Mouse (Mus musculus) midbrain, embryonic 11.5 days (tissue): ENCODE measurements around the gene Nav2. TPM values are rescaled to one million over a fixed set of nuclear protein-coding genes. Genes with fewer than 3 reads are reported as not detected.

ENCODE experiments used
- ATAC-seq: fragments of 200-750 bp; cut with Nextera tagmentation; 2 replicates; pipeline ENCODE4 v1.8.0; 2017; ENCODE audit warnings: moderate TSS enrichment, moderate library complexity; ENCODE audit not compliant: low FRiP score
- DNase-seq: peaks from one replicate; pipeline ENCODE4 v3.0.0; 2015; ENCODE audit warnings: low spot score; ENCODE audit errors: missing footprints
- H3K27ac ChIP-seq: fragments of 300-500 bp; sonication (generic); 2 replicates; pipeline ENCODE4 v1.5.1; 2014; ENCODE audit warnings: low read depth, low read length
- H3K27me3 ChIP-seq: fragments of 300-500 bp; sonication (generic); 2 replicates; pipeline ENCODE4 v1.6.1; 2014; ENCODE audit warnings: mild to moderate bottlenecking, low read length, moderate library complexity, mixed read lengths; ENCODE audit not compliant: control insufficient read depth, insufficient read depth
- H3K36me3 ChIP-seq: fragments of 300-500 bp; sonication (generic); 2 replicates; pipeline ENCODE4 v1.6.1; 2014; ENCODE audit warnings: mild to moderate bottlenecking, low read length, moderate library complexity, mixed read lengths; ENCODE audit not compliant: control insufficient read depth, insufficient read depth
- H3K4me1 ChIP-seq: fragments of 300-500 bp; sonication (generic); 2 replicates; pipeline ENCODE4 v1.6.1; 2014; ENCODE audit warnings: low read length; ENCODE audit not compliant: control insufficient read depth, insufficient read depth
- H3K4me2 ChIP-seq: fragments of 300-500 bp; sonication (generic); 2 replicates; pipeline ENCODE4 v1.6.1; 2014; ENCODE audit warnings: mild to moderate bottlenecking, moderate library complexity
- H3K4me3 ChIP-seq: fragments of 300-500 bp; sonication (generic); 2 replicates; pipeline ENCODE4 v1.5.1; 2014; ENCODE audit warnings: low read depth, low read length
- H3K9ac ChIP-seq: fragments of 300-500 bp; sonication (generic); 2 replicates; pipeline ENCODE4 v1.6.1; 2014; ENCODE audit warnings: low read length
- H3K9me3 ChIP-seq: fragments of 300-500 bp; sonication (generic); 2 replicates; pipeline ENCODE4 v1.6.1; 2016; ENCODE audit warnings: low read length; ENCODE audit not compliant: control insufficient read depth
- WGBS: fragments of 180-500 bp; shearing (Covaris S2); extraction: QIAGEN DNeasy Blood & Tissue Kit; methylation state at CpG from one replicate; pipeline ENCODE4 v1.1.7; 2014; 5-methylcytosine and 5-hydroxymethylcytosine counted together
- polyA plus RNA-seq: library from polyadenylated mRNA; unstranded; fragments of >200 nt; fragmentation: Nextera tagmentation; extraction: Ambion mirVana; gene quantifications from 2 replicates; pipeline ENCODE4 v1.2.1, GENCODE M21; 2014

Nav2 gene
- polyA plus RNA-seq, 1 experiment from 2014 or later = 15.9 TPM

GRCm38 (mm10) chr7:49369809-49370473, 461.4 kb downstream of the Nav2 start:
- Histone ChIP-seq H3K27ac (no peak overlapping the region), H3K4me3 (no peak overlapping the region), H3K36me3 (no peaks in the 10 kb centered on the region), H3K9me3 (no peaks in the 10 kb centered on the region), H3K4me1 (peaks cover 6% of the 10 kb centered on the region), H3K9ac (no peak overlapping the region), H3K27me3 (no peaks in the 10 kb centered on the region), H3K4me2 (no peak overlapping the region)
- 87% methylated on average over 10 of the region's 10 CpGs for WGBS
- DNase-seq (no peak), ATAC-seq (no peak)

GRCm38 (mm10) chr7:49371345-49371744, 462.8 kb downstream of the Nav2 start:
- Histone ChIP-seq H3K27me3 (no peaks in the 10 kb centered on the region), H3K27ac (no peak overlapping the region), H3K4me2 (no peak overlapping the region), H3K4me1 (peaks cover 18% of the 10 kb centered on the region), H3K36me3 (no peaks in the 10 kb centered on the region), H3K4me3 (no peak overlapping the region), H3K9ac (no peak overlapping the region), H3K9me3 (no peaks in the 10 kb centered on the region)
- WGBS = 82% methylated on average over 2 of the region's 2 CpGs
- ATAC-seq (no peak), DNase-seq (no peak)

- WGBS = 89% methylated on average over 7 of the region's 7 CpGs
- no peak overlapping the region for H3K27ac ChIP-seq
- DNase-seq = no peak
- H3K4me2 ChIP-seq = no peak overlapping the region
- ATAC-seq = no peak
- H3K9ac ChIP-seq = no peak overlapping the region
- no peaks in the 10 kb centered on the region for H3K36me3 ChIP-seq
- peaks cover 18% of the 10 kb centered on the region for H3K4me1 ChIP-seq
- no peaks in the 10 kb centered on the region for H3K9me3 ChIP-seq
- H3K4me3 ChIP-seq = no peak overlapping the region
- no peaks in the 10 kb centered on the region for H3K27me3 ChIP-seq
These were observed 463.5 kb downstream of the Nav2 start for GRCm38 (mm10) chr7:49371972-49372371.

GRCm38 (mm10) chr7:49373173-49373572, 464.7 kb downstream of the Nav2 start:
- Histone ChIP-seq H3K9ac (no peak overlapping the region), H3K9me3 (no peaks in the 10 kb centered on the region), H3K4me3 (no peak overlapping the region), H3K4me2 (no peak overlapping the region), H3K4me1 (peaks cover 18% of the 10 kb centered on the region), H3K27me3 (no peaks in the 10 kb centered on the region), H3K36me3 (no peaks in the 10 kb centered on the region), H3K27ac (no peak overlapping the region)
- DNase-seq (no peak), ATAC-seq (no peak)
- WGBS = 73% methylated on average over 1 of the region's 1 CpGs

- H3K36me3 ChIP-seq = no peaks in the 10 kb centered on the region
- H3K4me2 ChIP-seq = no peak overlapping the region
- no peak overlapping the region for H3K27ac ChIP-seq
- no peak overlapping the region for H3K4me3 ChIP-seq
- WGBS = 88% methylated on average over 3 of the region's 3 CpGs
- no peaks in the 10 kb centered on the region for H3K9me3 ChIP-seq
- DNase-seq = no peak
- H3K4me1 ChIP-seq = peaks cover 18% of the 10 kb centered on the region
- H3K27me3 ChIP-seq = no peaks in the 10 kb centered on the region
- no peak overlapping the region for H3K9ac ChIP-seq
- ATAC-seq = no peak
These were observed 465.1 kb downstream of the Nav2 start for GRCm38 (mm10) chr7:49373661-49374060.

- peak; percentile 91 for DNase-seq
- Histone ChIP-seq H3K4me2 (no peak overlapping the region), H3K9me3 (no peaks in the 10 kb centered on the region), H3K9ac (no peak overlapping the region), H3K36me3 (no peaks in the 10 kb centered on the region), H3K4me1 (peaks cover 18% of the 10 kb centered on the region), H3K27me3 (no peaks in the 10 kb centered on the region), H3K27ac (0 out of 2 replicates have a peak overlapping the region, but pooled peaks have one; percentile 12), H3K4me3 (no peak overlapping the region)
- 2% methylated on average over 9 of the region's 9 CpGs for WGBS
- ATAC-seq = peak; percentile 61
These were observed 467.0 kb downstream of the Nav2 start for GRCm38 (mm10) chr7:49375499-49375974.

GRCm38 (mm10) chr7:49378608-49379007, 470.1 kb downstream of the Nav2 start:
- no peak for DNase-seq
- H3K27ac ChIP-seq = no peak overlapping the region
- 76% methylated on average over 5 of the region's 5 CpGs for WGBS

GRCm38 (mm10) chr7:49380940-49381339, 472.4 kb downstream of the Nav2 start:
- no peaks in the 10 kb centered on the region for H3K9me3 ChIP-seq
- DNase-seq = no peak
- H3K4me2 ChIP-seq = no peak overlapping the region
- no peak overlapping the region for H3K27ac ChIP-seq
- H3K4me3 ChIP-seq = no peak overlapping the region
- no peak for ATAC-seq
- H3K27me3 ChIP-seq = no peaks in the 10 kb centered on the region
- no peaks in the 10 kb centered on the region for H3K36me3 ChIP-seq
- WGBS = 89% methylated on average over 9 of the region's 9 CpGs
- peaks cover 2% of the 10 kb centered on the region for H3K4me1 ChIP-seq
- H3K9ac ChIP-seq = no peak overlapping the region

More at GRCm38 (mm10) chr7:49378608-49379007, 470.1 kb downstream of the Nav2 start:
- H3K27me3 ChIP-seq = no peaks in the 10 kb centered on the region
- H3K4me3 ChIP-seq = no peak overlapping the region
- H3K36me3 ChIP-seq = no peaks in the 10 kb centered on the region
- ATAC-seq = no peak
- no peak overlapping the region for H3K9ac ChIP-seq
- no peaks in the 10 kb centered on the region for H3K9me3 ChIP-seq
- H3K4me2 ChIP-seq = no peak overlapping the region
- H3K4me1 ChIP-seq = peaks cover 18% of the 10 kb centered on the region

- ATAC-seq = no peak
These were observed 474.4 kb downstream of the Nav2 start for GRCm38 (mm10) chr7:49382884-49383283.

More at GRCm38 (mm10) chr7:49382884-49383283, 474.4 kb downstream of the Nav2 start:
- DNase-seq = no peak
- Histone ChIP-seq H3K9ac (no peak overlapping the region), H3K4me2 (no peak overlapping the region), H3K36me3 (no peaks in the 10 kb centered on the region), H3K4me1 (no peaks in the 10 kb centered on the region), H3K4me3 (no peak overlapping the region), H3K27ac (no peak overlapping the region), H3K9me3 (no peaks in the 10 kb centered on the region), H3K27me3 (no peaks in the 10 kb centered on the region)
- WGBS = 85% methylated on average over 10 of the region's 10 CpGs
